Mouse (Mus musculus) adrenal gland, postnatal 25 days (tissue): ENCODE results near the gene Nudt12. TPM values are rescaled to one million over a fixed set of nuclear protein-coding genes. Genes with fewer than 3 reads are reported as not detected.
A peak's percentile ranks its signal among the peaks of the same experiment; 100 is the strongest.

Experiments
- DNase-seq: peaks from one replicate; pipeline ENCODE4 v3.0.0; 2021; ENCODE audit warnings: mixed read lengths
- long read RNA-seq: library from polyadenylated mRNA; stranded (forward); transcript quantifications from one replicate; pipeline ENCODE4 v2.0.0, GENCODE M21; 2021
- total RNA-seq: library from RNA; stranded (reverse); gene quantifications from 2 replicates; pipeline ENCODE4 v1.2.3, GENCODE M21; 2021

Gene Nudt12
- 60.6 and 77.8 TPM in 2 replicates for total RNA-seq
- long read RNA-seq, full-length matches to known transcripts: 42 of 54 reads
- long read RNA-seq, partial matches to known transcripts: 5 of 54 reads
- long read RNA-seq, other reads (novel, unspliced or antisense): 7 of 54 reads

GRCm38 (mm10) chr17:59013091-59013459 is at the start of gene Nudt12:
Gene Nudt12 (minus strand): TSS chr17:59013372.
- peak; percentile 64 for DNase-seq

GRCm38 (mm10) chr17:59053306-59053705 is 40.1 kb upstream of the Nudt12 start:
- DNase-seq: no peak

- DNase-seq: no peak
Measured at GRCm38 (mm10) chr17:59039754-59040153, 26.6 kb upstream of the Nudt12 start.

GRCm38 (mm10) chr17:59033445-59033844 is 20.3 kb upstream of the Nudt12 start:
- DNase-seq: no peak

GRCm38 (mm10) chr17:59026336-59026735 is 13.2 kb upstream of the Nudt12 start:
- DNase-seq: no peak

- no peak for DNase-seq
Measured at GRCm38 (mm10) chr17:59024502-59024901, 11.3 kb upstream of the Nudt12 start.

GRCm38 (mm10) chr17:59023971-59024370 is 10.8 kb upstream of the Nudt12 start:
- DNase-seq: no peak

GRCm38 (mm10) chr17:59018666-59019065 is 5.5 kb upstream of the Nudt12 start:
- DNase-seq: no peak

- DNase-seq: peak; percentile 19
Measured at GRCm38 (mm10) chr17:59012421-59013090, 616 bp downstream of the Nudt12 start.

- DNase-seq: no peak
Measured at GRCm38 (mm10) chr17:59011546-59012307, 1.4 kb downstream of the Nudt12 start.

GRCm38 (mm10) chr17:58991275-58991674 is 21.9 kb downstream of the Nudt12 start, which contains the start of gene Pdzph1:
Gene Pdzph1 (minus strand): TSS chr17:58991375.
- no peak for DNase-seq

GRCm38 (mm10) chr17:58973237-58973636 is 39.9 kb downstream of the Nudt12 start:
- no peak for DNase-seq

- DNase-seq: peak; percentile 66
Measured at GRCm38 (mm10) chr17:58959905-58960304, 53.3 kb downstream of the Nudt12 start.

GRCm38 (mm10) chr17:58957055-58957454 is 56.1 kb downstream of the Nudt12 start:
- no peak for DNase-seq

Other genes starting within 250 kb of the Nudt12 start
- not detected in 2 replicates for gene Pdzph1, start 22.0 kb downstream of the Nudt12 start, total RNA-seq